Mouse (Mus musculus) forebrain, embryonic 10.5 days (tissue): Measurements from ENCODE around the gene Khdc1b. TPM values are rescaled to one million over a fixed set of nuclear protein-coding genes. Genes with fewer than 3 reads are reported as not detected.

ENCODE experiments used
- DNase-seq: peaks from one replicate; pipeline ENCODE4 v3.0.0-alpha.2; 2017; ENCODE audit warnings: low spot score; ENCODE audit errors: extremely low spot score
- H3K27ac ChIP-seq: fragments of 300-500 bp; sonication (generic); 2 replicates; pipeline ENCODE4 v1.5.1; 2016; ENCODE audit warnings: mild to moderate bottlenecking
- H3K27me3 ChIP-seq: fragments of 300-500 bp; sonication (generic); 2 replicates; pipeline ENCODE4 v1.6.1; 2016; ENCODE audit warnings: mild to moderate bottlenecking; ENCODE audit not compliant: poor library complexity, severe bottlenecking
- H3K36me3 ChIP-seq: fragments of 300-500 bp; sonication (generic); replicated peaks from 2 replicates; pipeline ENCODE4 v1.6.1; 2016; ENCODE audit warnings: mild to moderate bottlenecking, moderate library complexity
- H3K4me1 ChIP-seq: fragments of 300-500 bp; sonication (generic); 2 replicates; pipeline ENCODE4 v1.6.1; 2016
- H3K4me3 ChIP-seq: fragments of 300-500 bp; sonication (generic); 2 replicates; pipeline ENCODE4 v1.5.1; 2016; ENCODE audit warnings: mild to moderate bottlenecking, moderate library complexity
- H3K9me3 ChIP-seq: fragments of 300-500 bp; sonication (generic); 2 replicates; pipeline ENCODE4 v1.6.1; 2016; ENCODE audit warnings: mild to moderate bottlenecking, moderate library complexity
- WGBS: fragments of 180-500 bp; shearing (Covaris S2); methylation state at CpG from one replicate; pipeline ENCODE4 v1.1.7; 2016; 5-methylcytosine and 5-hydroxymethylcytosine counted together
- polyA plus RNA-seq: library from polyadenylated mRNA; unstranded; fragments of >200 nt; fragmentation: Nextera tagmentation; extraction: Ambion mirVana; gene quantifications from 2 replicates; pipeline ENCODE4 v1.2.1, GENCODE M21; 2016

Khdc1b gene
- polyA plus RNA-seq, 1 experiment from 2014 or later, result not detected

GRCm38 (mm10) chr1:21425654-21426053 is 42.3 kb downstream of the Khdc1b start:
- 96% methylated on average over 2 of the region's 2 CpGs for WGBS

GRCm38 (mm10) chr1:21428079-21428478 is 44.7 kb downstream of the Khdc1b start:
- Histone ChIP-seq H3K4me3 (no peak overlapping the region), H3K27ac (no peak overlapping the region), H3K27me3 (no peaks in the 10 kb centered on the region), H3K9me3 (no peaks in the 10 kb centered on the region), H3K4me1 (no peaks in the 10 kb centered on the region), H3K36me3 (no peaks in the 10 kb centered on the region)
- 86% methylated on average over 4 of the region's 4 CpGs for WGBS
- DNase-seq, result no peak

More at GRCm38 (mm10) chr1:21425654-21426053, 42.3 kb downstream of the Khdc1b start:
- Histone ChIP-seq H3K36me3 (no peaks in the 10 kb centered on the region), H3K27ac (no peak overlapping the region), H3K9me3 (no peaks in the 10 kb centered on the region), H3K27me3 (no peaks in the 10 kb centered on the region), H3K4me3 (no peak overlapping the region), H3K4me1 (no peaks in the 10 kb centered on the region)
- DNase-seq, result no peak

GRCm38 (mm10) chr1:21431666-21432065 is 48.3 kb downstream of the Khdc1b start:
- no peaks in the 10 kb centered on the region for H3K27me3 ChIP-seq
- no peaks in the 10 kb centered on the region for H3K9me3 ChIP-seq
- no peaks in the 10 kb centered on the region for H3K36me3 ChIP-seq
- no peak overlapping the region for H3K27ac ChIP-seq
- DNase-seq, result no peak
- no peak overlapping the region for H3K4me3 ChIP-seq
- H3K4me1 ChIP-seq, result no peaks in the 10 kb centered on the region
- WGBS, result 90% methylated on average over 3 of the region's 3 CpGs

GRCm38 (mm10) chr1:21434853-21435252 is 51.5 kb downstream of the Khdc1b start:
- no peak overlapping the region for H3K4me3 ChIP-seq
- 71% methylated on average over 3 of the region's 3 CpGs for WGBS
- no peak overlapping the region for H3K27ac ChIP-seq
- H3K27me3 ChIP-seq, result no peaks in the 10 kb centered on the region
- H3K4me1 ChIP-seq, result no peaks in the 10 kb centered on the region
- no peaks in the 10 kb centered on the region for H3K9me3 ChIP-seq
- DNase-seq, result no peak
- H3K36me3 ChIP-seq, result no peaks in the 10 kb centered on the region

Other genes with a start within 250 kb of the Khdc1b start
- gene Tmem14a, start 165.0 kb upstream of the Khdc1b start, polyA plus RNA-seq, result 9.2 and 9.7 TPM in 2 replicates
- 0.40 TPM in 1 of 2 replicates, not detected in the other for gene Gsta3, start 143.0 kb upstream of the Khdc1b start, polyA plus RNA-seq
- not detected in 2 replicates for gene Khdc1a, start 33.9 kb upstream of the Khdc1b start, polyA plus RNA-seq
- gene Khdc1c, start 15.2 kb upstream of the Khdc1b start, polyA plus RNA-seq, result not detected in 2 replicates